Mouse (Mus musculus) neural tube, embryonic 11.5 days (tissue): Measurements from ENCODE around the gene Whamm. TPM values are rescaled to one million over a fixed set of nuclear protein-coding genes. Genes with fewer than 3 reads are reported as not detected.

Experiments used
- ATAC-seq: fragments of 200-750 bp; cut with Nextera tagmentation; 2 replicates; pipeline ENCODE4 v1.8.0; 2017; ENCODE audit warnings: moderate number of reproducible peaks, mild to moderate bottlenecking, moderate TSS enrichment, moderate library complexity; ENCODE audit not compliant: insufficient read depth, low FRiP score, low TSS enrichment
- DNase-seq: peaks from one replicate; pipeline ENCODE4 v3.0.0-alpha.2; 2015; ENCODE audit warnings: low spot score
- H3K27ac ChIP-seq: fragments of 300-500 bp; sonication (generic); 2 replicates; pipeline ENCODE4 v1.5.1; 2014; ENCODE audit warnings: low read depth, mild to moderate bottlenecking, low read length
- H3K27me3 ChIP-seq: fragments of 300-500 bp; sonication (generic); 2 replicates; pipeline ENCODE4 v1.6.1; 2014; ENCODE audit warnings: mild to moderate bottlenecking, low read length, mixed read lengths; ENCODE audit not compliant: control insufficient read depth, insufficient read depth
- H3K36me3 ChIP-seq: fragments of 300-500 bp; sonication (generic); 2 replicates; pipeline ENCODE4 v1.6.1; 2014; ENCODE audit warnings: mild to moderate bottlenecking, low read length, moderate library complexity, mixed read lengths; ENCODE audit not compliant: control insufficient read depth, insufficient read depth
- H3K4me1 ChIP-seq: fragments of 300-500 bp; sonication (generic); 2 replicates; pipeline ENCODE4 v1.6.1; 2014; ENCODE audit warnings: low read length, mixed read lengths; ENCODE audit not compliant: control insufficient read depth, insufficient read depth
- H3K4me2 ChIP-seq: fragments of 300-500 bp; sonication (generic); 2 replicates; pipeline ENCODE4 v1.6.1; 2014; ENCODE audit warnings: low read depth, mild to moderate bottlenecking, moderate library complexity
- H3K4me3 ChIP-seq: fragments of 300-500 bp; sonication (generic); 2 replicates; pipeline ENCODE4 v1.5.1; 2014; ENCODE audit warnings: low read depth, low read length
- H3K9ac ChIP-seq: fragments of 300-500 bp; sonication (generic); 2 replicates; pipeline ENCODE4 v1.6.1; 2014; ENCODE audit warnings: mild to moderate bottlenecking, low read length
- H3K9me3 ChIP-seq: fragments of 300-500 bp; sonication (generic); 2 replicates; pipeline ENCODE4 v1.6.1; 2016; ENCODE audit warnings: low read length; ENCODE audit not compliant: control insufficient read depth
- WGBS: fragments of 180-500 bp; shearing (Covaris S2); extraction: QIAGEN DNeasy Blood & Tissue Kit; methylation state at CpG from one replicate; pipeline ENCODE4 v1.1.7; 2014; 5-methylcytosine and 5-hydroxymethylcytosine counted together
- polyA plus RNA-seq: library from polyadenylated mRNA; unstranded; fragments of >200 nt; fragmentation: Nextera tagmentation; extraction: Ambion mirVana; gene quantifications from 2 replicates; pipeline ENCODE4 v1.2.1, GENCODE M21; 2014

The Whamm gene
- polyA plus RNA-seq, 1 experiment from 2014 or later = 5.4 TPM

GRCm38 (mm10) chr7:81559231-81559980 lies 11.7 kb upstream of the Whamm start:
- Histone ChIP-seq H3K27me3 (no peaks in the 10 kb centered on the region), H3K4me1 (no peaks in the 10 kb centered on the region), H3K27ac (no peak overlapping the region), H3K4me2 (no peak overlapping the region), H3K9me3 (no peaks in the 10 kb centered on the region), H3K9ac (no peak overlapping the region), H3K4me3 (no peak overlapping the region), H3K36me3 (no peaks in the 10 kb centered on the region)
- WGBS = 87% methylated on average over 14 of the region's 14 CpGs
- DNase-seq = no peak
- ATAC-seq = no peak

GRCm38 (mm10) chr7:81560101-81561049 lies 10.7 kb upstream of the Whamm start:
- Histone ChIP-seq H3K27ac (no peak overlapping the region), H3K27me3 (no peaks in the 10 kb centered on the region), H3K36me3 (no peaks in the 10 kb centered on the region), H3K4me2 (no peak overlapping the region), H3K4me3 (no peak overlapping the region), H3K4me1 (no peaks in the 10 kb centered on the region), H3K9me3 (no peaks in the 10 kb centered on the region), H3K9ac (no peak overlapping the region)
- DNase-seq = no peak
- WGBS = 81% methylated on average over 8 of the region's 8 CpGs
- ATAC-seq = no peak

- no peak overlapping the region for H3K4me2 ChIP-seq
- H3K9ac ChIP-seq = no peak overlapping the region
- no peaks in the 10 kb centered on the region for H3K36me3 ChIP-seq
These were observed 9.9 kb upstream of the Whamm start for GRCm38 (mm10) chr7:81561211-81561610.

GRCm38 (mm10) chr7:81563506-81564015 lies 7.5 kb upstream of the Whamm start:
- Histone ChIP-seq H3K36me3 (no peaks in the 10 kb centered on the region), H3K4me1 (no peaks in the 10 kb centered on the region), H3K27me3 (no peaks in the 10 kb centered on the region), H3K27ac (no peak overlapping the region), H3K4me3 (no peak overlapping the region), H3K9me3 (no peaks in the 10 kb centered on the region), H3K9ac (no peak overlapping the region), H3K4me2 (no peak overlapping the region)
- 82% methylated on average over 4 of the region's 4 CpGs for WGBS
- ATAC-seq (no peak), DNase-seq (no peak)

More at GRCm38 (mm10) chr7:81561211-81561610, 9.9 kb upstream of the Whamm start:
- 77% methylated on average over 5 of the region's 5 CpGs for WGBS
- Histone ChIP-seq H3K27ac (no peak overlapping the region), H3K27me3 (no peaks in the 10 kb centered on the region), H3K4me1 (no peaks in the 10 kb centered on the region), H3K4me3 (no peak overlapping the region), H3K9me3 (no peaks in the 10 kb centered on the region)
- ATAC-seq = no peak
- no peak for DNase-seq

- Histone ChIP-seq H3K27me3 (no peaks in the 10 kb centered on the region), H3K4me2 (no peak overlapping the region), H3K9me3 (no peaks in the 10 kb centered on the region), H3K4me1 (no peaks in the 10 kb centered on the region), H3K36me3 (no peaks in the 10 kb centered on the region), H3K9ac (no peak overlapping the region), H3K27ac (no peak overlapping the region), H3K4me3 (no peak overlapping the region)
- no peak for DNase-seq
- WGBS = 80% methylated on average over 7 of the region's 7 CpGs
- ATAC-seq = no peak
These were observed 6.3 kb upstream of the Whamm start for GRCm38 (mm10) chr7:81564766-81565165.

- Histone ChIP-seq H3K4me3 (no peak overlapping the region), H3K4me1 (no peaks in the 10 kb centered on the region), H3K36me3 (no peaks in the 10 kb centered on the region), H3K27me3 (no peaks in the 10 kb centered on the region), H3K9ac (no peak overlapping the region), H3K9me3 (no peaks in the 10 kb centered on the region), H3K27ac (no peak overlapping the region), H3K4me2 (no peak overlapping the region)
- no peak for ATAC-seq
- peak; percentile 21 for DNase-seq
- WGBS = 67% methylated on average over 7 of the region's 7 CpGs
These were observed 5.5 kb upstream of the Whamm start for GRCm38 (mm10) chr7:81565381-81566055.

- no peak overlapping the region for H3K27ac ChIP-seq
- no peak for DNase-seq
These were observed 4.7 kb upstream of the Whamm start for GRCm38 (mm10) chr7:81566332-81566731.

GRCm38 (mm10) chr7:81566892-81567291 lies 4.2 kb upstream of the Whamm start, which contains the start of gene Fsd2:
Gene Fsd2 (minus strand): TSS chr7:81566944.
- H3K36me3 ChIP-seq = no peaks in the 10 kb centered on the region
- no peak within 1 kb of the TSS for H3K4me2 ChIP-seq
- DNase-seq (no peak), ATAC-seq (no peak)
- H3K4me1 ChIP-seq = no peaks in the 10 kb centered on the region
- H3K9me3 ChIP-seq = no peaks in the 10 kb centered on the region
- no peak within 1 kb of the TSS for H3K27ac ChIP-seq
- WGBS = 75% methylated on average over 9 of the region's 9 CpGs
- H3K4me3 ChIP-seq = no peak within 1 kb of the TSS
- H3K9ac ChIP-seq = no peak within 1 kb of the TSS
- no peaks in the 10 kb centered on the region for H3K27me3 ChIP-seq

More at GRCm38 (mm10) chr7:81566332-81566731, 4.7 kb upstream of the Whamm start:
- H3K9me3 ChIP-seq = no peaks in the 10 kb centered on the region
- no peaks in the 10 kb centered on the region for H3K27me3 ChIP-seq
- H3K36me3 ChIP-seq = no peaks in the 10 kb centered on the region
- ATAC-seq = no peak
- H3K4me3 ChIP-seq = no peak overlapping the region
- no peaks in the 10 kb centered on the region for H3K4me1 ChIP-seq
- no peak overlapping the region for H3K4me2 ChIP-seq
- H3K9ac ChIP-seq = no peak overlapping the region
- 87% methylated on average over 4 of the region's 4 CpGs for WGBS
